Mouse (Mus musculus) kidney, embryonic 15.5 days (tissue): ENCODE results near the gene Dnajc16. TPM values are rescaled to one million over a fixed set of nuclear protein-coding genes. Genes with fewer than 3 reads are reported as not detected.
A peak's percentile ranks its signal among the peaks of the same experiment; 100 is the strongest.

ENCODE experiments used
- ATAC-seq: fragments of 200-750 bp; cut with Nextera tagmentation; replicated peaks from 2 replicates; pipeline ENCODE4 v1.8.0; 2017; ENCODE audit warnings: moderate TSS enrichment; ENCODE audit not compliant: low FRiP score
- H3K27ac ChIP-seq: fragments of 300-500 bp; sonication (generic); 2 replicates; pipeline ENCODE4 v1.5.1; 2015; ENCODE audit warnings: mild to moderate bottlenecking, inconsistent platforms
- H3K27me3 ChIP-seq: fragments of 300-500 bp; sonication (generic); 2 replicates; pipeline ENCODE4 v1.6.1; 2015; ENCODE audit warnings: inconsistent platforms
- H3K36me3 ChIP-seq: fragments of 300-500 bp; sonication (generic); 2 replicates; pipeline ENCODE4 v1.6.1; 2015; ENCODE audit warnings: inconsistent platforms
- H3K4me1 ChIP-seq: fragments of 300-500 bp; sonication (generic); 2 replicates; pipeline ENCODE4 v1.6.1; 2015; ENCODE audit warnings: inconsistent platforms
- H3K4me2 ChIP-seq: fragments of 300-500 bp; sonication (generic); 2 replicates; pipeline ENCODE4 v1.6.1; 2015; ENCODE audit warnings: moderate library complexity, mild to moderate bottlenecking, inconsistent platforms
- H3K4me3 ChIP-seq: fragments of 300-500 bp; sonication (generic); replicated peaks from 2 replicates; pipeline ENCODE4 v1.5.1; 2015; ENCODE audit warnings: mild to moderate bottlenecking, inconsistent platforms
- H3K9ac ChIP-seq: fragments of 300-500 bp; sonication (generic); 2 replicates; pipeline ENCODE4 v1.6.1; 2015; ENCODE audit warnings: mild to moderate bottlenecking, inconsistent platforms
- H3K9me3 ChIP-seq: fragments of 300-500 bp; sonication (generic); replicated peaks from 2 replicates; pipeline ENCODE4 v1.6.1; 2016; ENCODE audit warnings: inconsistent platforms
- WGBS: fragments of 180-500 bp; shearing (Covaris S2); methylation state at CpG from one replicate; pipeline ENCODE4 v1.1.7; 2015; ENCODE audit warnings: mixed read lengths; 5-methylcytosine and 5-hydroxymethylcytosine counted together
- polyA plus RNA-seq: library from polyadenylated mRNA; unstranded; fragments of >200 nt; fragmentation: Nextera tagmentation; extraction: Ambion mirVana; gene quantifications from 2 replicates; pipeline ENCODE4 v1.2.1, GENCODE M21; 2015

Gene Dnajc16
- 5.2 and 5.5 TPM in 2 replicates for polyA plus RNA-seq

DNA sequence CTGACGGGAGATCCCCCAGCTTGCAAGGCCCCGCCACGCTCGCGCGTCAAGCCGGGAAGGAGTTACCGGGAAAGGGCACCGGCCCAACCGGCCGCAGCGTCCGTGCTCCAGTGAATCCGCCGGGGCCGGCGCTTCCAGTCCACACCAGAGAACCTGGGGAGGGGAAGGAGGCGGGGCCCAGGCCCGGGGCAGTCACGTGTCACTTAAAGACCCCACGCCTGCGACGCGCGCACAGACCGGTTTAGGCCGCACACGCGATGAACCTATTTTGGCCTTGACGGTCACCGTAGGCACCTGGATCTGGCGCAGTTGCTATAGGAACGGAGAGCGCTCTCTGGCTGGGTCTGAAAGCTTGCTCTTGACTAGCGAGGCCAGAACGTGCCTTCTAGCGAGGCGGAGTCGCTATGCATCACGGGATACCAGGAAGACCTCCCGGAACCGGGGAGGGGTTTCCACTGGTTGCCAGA lies at the start of gene Dnajc16:
Gene Dnajc16 (minus strand): TSS at position 408 of the 467 bp plus-strand sequence.
- under 1% methylated on average over 42 of the region's 42 CpGs for WGBS
- ATAC-seq, result peak; percentile 84
- no peaks in the 10 kb centered on the region for H3K9me3 ChIP-seq

DNA sequence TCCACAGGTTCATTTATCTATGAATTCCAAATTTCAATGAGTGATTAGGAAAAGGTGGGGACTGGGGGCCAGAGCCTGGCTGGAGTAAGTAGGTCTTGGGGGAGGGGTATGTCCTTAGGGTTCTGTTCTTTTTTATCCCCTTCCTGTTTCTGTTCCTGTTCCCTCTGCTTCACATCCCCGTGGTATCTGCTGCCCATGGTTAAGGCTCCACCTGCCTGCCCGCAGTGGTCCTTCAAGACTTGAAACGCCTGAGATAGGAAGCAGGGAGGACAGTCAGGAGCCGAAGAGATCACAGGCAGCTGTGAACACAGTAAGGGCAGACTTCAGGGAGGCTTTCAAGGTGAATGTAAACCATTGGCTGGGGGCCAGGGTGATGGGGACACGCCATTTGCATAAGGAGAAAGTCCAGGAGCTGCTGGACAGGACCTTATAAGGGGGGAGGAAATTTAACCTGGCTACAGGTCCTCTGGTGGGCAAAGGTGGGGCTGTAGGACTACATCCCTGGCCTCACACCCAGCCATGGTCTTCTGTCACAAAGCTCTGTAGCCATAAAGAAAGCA lies 43.9 kb upstream of the Dnajc16 start:
- no peak overlapping the region for H3K9ac ChIP-seq
- no peaks in the 10 kb centered on the region for H3K36me3 ChIP-seq
- H3K4me2 ChIP-seq, result no peak overlapping the region
- H3K27ac ChIP-seq, result no peak overlapping the region
- WGBS, result 70% methylated on average over 5 of the region's 5 CpGs
- no peaks in the 10 kb centered on the region for H3K9me3 ChIP-seq
- no peaks in the 10 kb centered on the region for H3K27me3 ChIP-seq
- ATAC-seq, result no peak
- H3K4me3 ChIP-seq, result no peak overlapping the region
- no peaks in the 10 kb centered on the region for H3K4me1 ChIP-seq

More for the DNA sequence above, at the start of gene Dnajc16:
- peak within 1 kb of the TSS; percentile 86 for H3K4me3 ChIP-seq
- H3K27me3 ChIP-seq, result no peaks in the 10 kb centered on the region
- peak within 1 kb of the TSS; percentile 88 for H3K27ac ChIP-seq
- peaks cover 22% of the 10 kb centered on the region for H3K36me3 ChIP-seq
- peaks cover 39% of the 10 kb centered on the region for H3K4me1 ChIP-seq
- H3K9ac ChIP-seq, result peak within 1 kb of the TSS; percentile 92
- H3K4me2 ChIP-seq, result peak within 1 kb of the TSS; percentile 83

DNA sequence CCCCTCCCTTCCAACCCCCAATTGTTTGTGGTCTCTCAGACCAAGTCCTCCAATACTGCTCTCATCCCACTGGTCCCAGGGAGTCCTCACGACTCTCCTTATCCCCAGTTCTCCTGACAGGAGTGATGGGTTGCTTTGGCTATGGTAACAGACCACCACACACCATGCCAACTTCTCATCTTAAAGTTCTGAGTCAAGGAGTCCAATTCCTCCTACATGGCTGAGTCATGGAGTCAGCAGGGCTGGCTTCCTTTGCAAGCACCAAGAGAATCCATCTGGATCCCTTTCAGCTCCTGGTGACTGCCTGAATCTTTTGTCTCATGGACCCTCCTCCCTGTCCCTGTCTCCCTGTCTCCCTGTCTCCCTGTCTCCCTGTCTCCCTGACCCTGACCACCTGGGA lies 43.2 kb upstream of the Dnajc16 start:
- Histone ChIP-seq H3K4me2 (no peak overlapping the region), H3K9me3 (no peaks in the 10 kb centered on the region), H3K27ac (no peak overlapping the region), H3K36me3 (no peaks in the 10 kb centered on the region), H3K9ac (no peak overlapping the region), H3K4me3 (no peak overlapping the region), H3K4me1 (no peaks in the 10 kb centered on the region), H3K27me3 (no peaks in the 10 kb centered on the region)
- ATAC-seq, result no peak
- WGBS, result 42% methylated on average over 1 of the region's 1 CpGs

DNA sequence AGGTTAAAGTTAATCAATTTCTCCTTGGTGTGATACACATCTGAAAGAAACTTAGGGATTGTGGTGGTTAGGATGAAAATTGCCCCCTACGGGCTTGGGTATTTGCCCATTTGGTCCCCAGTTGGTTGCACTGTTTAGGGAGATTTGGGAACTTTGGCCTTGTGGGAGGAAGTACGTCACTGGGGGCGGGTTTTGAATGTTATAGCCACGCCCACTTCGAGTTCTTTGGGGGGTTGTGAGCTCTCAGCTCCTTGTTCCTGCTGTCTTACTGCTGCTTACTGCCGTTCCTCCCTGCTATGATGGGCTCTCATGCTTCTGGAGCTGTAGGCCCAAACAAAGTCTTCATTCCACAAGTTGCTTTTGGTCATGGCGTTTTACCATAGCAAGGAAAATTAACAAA lies 40.6 kb upstream of the Dnajc16 start:
- Histone ChIP-seq H3K9me3 (no peaks in the 10 kb centered on the region), H3K4me1 (no peaks in the 10 kb centered on the region), H3K9ac (no peak overlapping the region), H3K36me3 (no peaks in the 10 kb centered on the region), H3K27ac (no peak overlapping the region), H3K4me2 (no peak overlapping the region), H3K27me3 (no peaks in the 10 kb centered on the region), H3K4me3 (no peak overlapping the region)
- no peak for ATAC-seq
- 76% methylated on average over 7 of the region's 7 CpGs for WGBS

DNA sequence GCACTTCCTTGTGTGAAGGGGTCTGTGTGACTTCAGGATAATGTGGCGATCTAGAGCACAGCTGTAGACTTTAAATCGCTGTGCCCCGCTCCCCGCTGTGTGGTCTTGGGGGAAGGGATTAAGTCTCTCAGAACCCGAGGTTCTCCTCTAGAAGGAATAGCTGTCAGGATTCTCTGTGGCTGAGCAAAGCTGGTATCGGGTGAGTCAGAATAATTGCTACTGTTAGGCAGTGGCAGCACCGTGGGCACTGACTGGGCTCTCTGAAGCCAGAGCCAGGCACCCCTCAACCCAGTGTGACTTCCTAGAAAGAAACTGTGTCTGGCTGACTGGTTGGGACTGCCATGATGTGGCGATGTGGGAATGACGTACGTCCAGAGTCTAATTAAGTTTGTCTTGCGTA lies 39.6 kb upstream of the Dnajc16 start:
- no peaks in the 10 kb centered on the region for H3K4me1 ChIP-seq
- no peak overlapping the region for H3K4me2 ChIP-seq
- H3K27me3 ChIP-seq, result no peaks in the 10 kb centered on the region
- H3K9ac ChIP-seq, result no peak overlapping the region
- no peaks in the 10 kb centered on the region for H3K36me3 ChIP-seq
- no peak overlapping the region for H3K27ac ChIP-seq
- H3K9me3 ChIP-seq, result no peaks in the 10 kb centered on the region
- ATAC-seq, result no peak
- no peak overlapping the region for H3K4me3 ChIP-seq
- WGBS, result 65% methylated on average over 11 of the region's 11 CpGs

DNA sequence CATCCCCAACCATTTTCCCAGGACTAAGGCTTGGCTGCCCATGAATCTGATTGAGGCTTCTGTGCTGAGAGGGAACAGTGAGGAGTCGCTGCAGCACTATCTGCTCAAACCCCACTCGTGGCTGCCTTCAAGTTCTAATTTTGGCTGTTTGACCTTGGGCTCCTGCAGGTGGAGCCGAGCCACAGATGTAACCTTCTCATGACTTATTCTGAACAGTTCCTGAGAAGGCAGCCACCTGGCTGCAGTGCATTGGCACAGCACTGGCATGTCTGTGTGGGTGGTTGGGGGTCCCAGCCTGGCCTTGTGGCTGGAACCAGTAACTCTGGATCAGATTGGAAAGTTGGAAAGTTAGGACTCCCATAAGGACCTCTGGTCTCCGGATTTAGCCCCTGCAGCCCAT lies 37.4 kb upstream of the Dnajc16 start:
- Histone ChIP-seq H3K4me3 (no peak overlapping the region), H3K36me3 (no peaks in the 10 kb centered on the region), H3K9me3 (no peaks in the 10 kb centered on the region), H3K9ac (no peak overlapping the region), H3K4me1 (no peaks in the 10 kb centered on the region), H3K27me3 (no peaks in the 10 kb centered on the region), H3K4me2 (no peak overlapping the region), H3K27ac (no peak overlapping the region)
- 66% methylated on average over 4 of the region's 4 CpGs for WGBS
- ATAC-seq, result no peak

DNA sequence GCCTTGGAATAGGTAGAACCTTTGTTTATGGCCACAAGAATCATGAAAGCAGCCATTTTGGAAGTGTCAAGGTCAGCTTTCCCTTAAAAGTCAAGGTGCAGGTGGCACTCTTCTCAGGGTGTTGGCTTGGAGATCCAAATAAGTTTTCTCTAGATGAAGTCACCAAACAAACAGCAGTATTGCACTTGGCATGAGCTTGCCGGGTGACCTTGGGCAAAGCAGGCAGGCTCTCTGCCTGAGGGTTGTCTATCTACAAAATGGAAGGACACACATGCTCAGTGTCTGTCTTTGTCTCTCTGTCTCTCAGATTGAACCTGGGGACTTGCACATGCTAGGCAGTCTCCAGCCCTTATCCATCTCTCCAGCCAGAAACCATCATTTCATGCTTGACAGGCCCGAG lies 36.7 kb upstream of the Dnajc16 start:
- H3K27me3 ChIP-seq, result no peaks in the 10 kb centered on the region
- no peaks in the 10 kb centered on the region for H3K9me3 ChIP-seq
- no peak overlapping the region for H3K27ac ChIP-seq
- no peak overlapping the region for H3K9ac ChIP-seq
- no peak for ATAC-seq
- WGBS, result 84% methylated on average over 2 of the region's 2 CpGs
- H3K4me2 ChIP-seq, result no peak overlapping the region
- no peaks in the 10 kb centered on the region for H3K4me1 ChIP-seq
- H3K36me3 ChIP-seq, result no peaks in the 10 kb centered on the region
- no peak overlapping the region for H3K4me3 ChIP-seq

DNA sequence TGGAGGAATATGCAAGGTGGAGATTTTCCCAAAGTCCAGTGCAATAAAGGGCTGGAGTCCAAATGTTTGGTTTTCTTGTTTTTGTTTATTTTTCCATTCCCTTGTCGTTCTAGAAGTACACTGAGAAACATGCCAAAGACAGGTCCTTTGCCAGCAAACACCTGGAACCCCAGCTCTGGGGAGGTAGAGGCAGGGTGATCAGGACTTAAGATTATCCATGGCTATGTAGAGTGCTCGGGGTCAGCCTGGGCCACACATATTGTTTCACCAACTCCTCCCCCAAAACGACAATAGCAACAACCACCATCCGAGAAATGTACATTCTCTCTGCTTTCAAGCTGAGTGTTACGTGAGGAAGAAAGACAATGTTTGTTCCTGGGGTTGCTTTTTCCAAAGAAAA lies 35.3 kb upstream of the Dnajc16 start, which contains the start of gene Cela2a:
Gene Cela2a (minus strand): TSS at position 101 of the 400 bp plus-strand sequence.
- no peak within 1 kb of the TSS for H3K4me2 ChIP-seq
- 59% methylated on average over 5 of the region's 5 CpGs for WGBS
- H3K36me3 ChIP-seq, result no peaks in the 10 kb centered on the region
- H3K4me3 ChIP-seq, result no peak within 1 kb of the TSS
- H3K27me3 ChIP-seq, result no peaks in the 10 kb centered on the region
- no peak for ATAC-seq
- no peak within 1 kb of the TSS for H3K9ac ChIP-seq
- no peaks in the 10 kb centered on the region for H3K9me3 ChIP-seq
- no peak within 1 kb of the TSS for H3K27ac ChIP-seq
- no peaks in the 10 kb centered on the region for H3K4me1 ChIP-seq

DNA sequence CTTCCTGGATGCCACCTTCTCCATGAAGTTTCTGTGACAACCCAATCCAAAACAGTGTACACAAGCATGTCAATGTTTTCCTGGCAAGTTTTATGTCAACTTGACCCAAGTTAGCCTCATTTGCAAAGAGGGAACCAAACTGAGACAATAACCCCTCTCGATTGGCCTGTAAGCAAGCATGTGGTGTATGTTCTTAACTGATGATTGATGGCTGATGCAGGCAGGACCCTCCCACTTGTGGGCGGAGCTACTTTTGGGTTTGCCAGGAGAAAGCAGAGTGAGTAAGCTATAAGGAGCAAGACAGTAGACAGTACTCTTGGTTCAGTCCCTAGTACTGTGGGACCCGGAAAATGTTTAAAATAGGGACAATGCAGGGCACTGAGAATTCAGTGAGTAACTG lies 32.2 kb upstream of the Dnajc16 start:
- ATAC-seq, result no peak
- no peak overlapping the region for H3K4me3 ChIP-seq
- H3K27ac ChIP-seq, result no peak overlapping the region
- no peaks in the 10 kb centered on the region for H3K4me1 ChIP-seq
- H3K4me2 ChIP-seq, result no peak overlapping the region
- no peaks in the 10 kb centered on the region for H3K9me3 ChIP-seq
- H3K36me3 ChIP-seq, result no peaks in the 10 kb centered on the region
- WGBS, result 72% methylated on average over 3 of the region's 3 CpGs
- H3K9ac ChIP-seq, result no peak overlapping the region
- H3K27me3 ChIP-seq, result no peaks in the 10 kb centered on the region

DNA sequence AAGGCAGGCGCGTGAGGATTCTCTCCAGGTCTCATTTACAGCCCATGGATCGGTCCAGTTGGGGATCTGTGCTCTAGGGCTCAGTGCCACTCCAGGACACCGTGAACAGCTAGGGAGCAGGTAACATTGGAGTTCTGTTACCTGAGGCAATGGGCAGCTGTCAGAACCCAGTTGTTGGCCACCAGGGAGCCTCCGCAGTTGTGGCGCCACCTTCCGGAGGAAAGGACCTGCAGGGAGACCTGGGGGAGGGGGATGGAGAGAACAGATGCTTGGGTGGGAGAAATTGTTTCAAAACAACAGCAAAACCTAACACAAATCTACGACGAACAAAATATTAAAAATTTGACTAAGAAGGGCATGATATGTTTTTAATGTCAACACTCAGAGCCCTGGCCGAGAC lies 31.4 kb upstream of the Dnajc16 start:
- Histone ChIP-seq H3K36me3 (no peaks in the 10 kb centered on the region), H3K27me3 (no peaks in the 10 kb centered on the region), H3K9ac (no peak overlapping the region), H3K27ac (no peak overlapping the region), H3K4me1 (peaks cover 2% of the 10 kb centered on the region; the same call in 1 of the 2 replicates), H3K4me3 (no peak overlapping the region), H3K4me2 (no peak overlapping the region), H3K9me3 (no peaks in the 10 kb centered on the region)
- no peak for ATAC-seq
- WGBS, result 77% methylated on average over 10 of the region's 10 CpGs

DNA sequence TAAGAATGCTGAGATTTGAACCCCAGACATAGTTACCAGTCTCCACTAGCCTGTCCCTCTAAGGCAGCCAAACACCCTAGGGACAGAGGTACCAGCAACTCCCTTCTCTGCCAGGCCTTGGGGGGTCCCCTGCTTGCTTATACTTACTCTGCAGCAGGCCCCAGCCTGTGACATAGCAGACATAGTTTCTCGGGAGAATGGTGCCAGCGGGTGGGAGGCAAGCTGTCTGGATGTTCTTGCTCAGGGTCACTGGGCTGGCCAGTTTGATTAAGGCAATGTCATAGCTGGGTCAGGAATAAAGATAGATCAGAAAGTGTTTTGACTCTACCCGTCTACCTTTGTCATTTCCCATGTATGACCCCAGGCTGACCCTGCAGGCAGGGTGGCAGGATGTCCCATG lies 30.4 kb upstream of the Dnajc16 start:
- Histone ChIP-seq H3K9me3 (no peaks in the 10 kb centered on the region), H3K9ac (no peak overlapping the region), H3K27me3 (no peaks in the 10 kb centered on the region), H3K36me3 (0 out of 2 replicates have a peak, but pooled peaks cover 2% of the 10 kb centered on the region), H3K4me1 (peaks cover 6% of the 10 kb centered on the region; the same call in 1 of the 2 replicates), H3K4me2 (no peak overlapping the region), H3K27ac (no peak overlapping the region), H3K4me3 (no peak overlapping the region)
- 54% methylated on average over 3 of the region's 3 CpGs for WGBS
- no peak for ATAC-seq

DNA sequence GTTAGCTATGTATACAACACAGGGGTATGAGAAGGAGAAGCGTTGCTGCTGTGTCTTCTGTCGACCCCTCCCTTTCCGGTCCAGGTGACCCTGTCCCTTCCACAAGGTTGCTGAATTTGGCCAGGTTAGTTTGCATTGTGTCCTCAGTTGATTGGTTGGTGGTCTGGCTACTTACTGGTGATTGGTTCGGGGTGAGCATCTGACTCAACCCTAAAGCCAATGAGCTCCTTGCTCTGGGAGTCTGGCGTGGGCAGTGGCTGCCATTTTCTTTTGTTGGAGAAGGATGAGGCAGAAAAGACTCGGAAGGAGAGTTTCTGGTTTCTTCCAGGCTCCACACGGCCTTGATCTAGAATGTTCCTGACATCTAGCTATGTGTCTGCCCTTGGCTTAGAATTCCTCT lies 28.6 kb upstream of the Dnajc16 start:
- peaks cover 19% of the 10 kb centered on the region for H3K36me3 ChIP-seq
- no peak overlapping the region for H3K4me2 ChIP-seq
- no peak overlapping the region for H3K4me3 ChIP-seq
- 90% methylated on average over 7 of the region's 7 CpGs for WGBS
- no peak overlapping the region for H3K9ac ChIP-seq
- no peak overlapping the region for H3K27ac ChIP-seq
- no peak for ATAC-seq
- no peaks in the 10 kb centered on the region for H3K27me3 ChIP-seq
- peaks cover 6% of the 10 kb centered on the region; the same call in 1 of the 2 replicates for H3K4me1 ChIP-seq
- H3K9me3 ChIP-seq, result no peaks in the 10 kb centered on the region

DNA sequence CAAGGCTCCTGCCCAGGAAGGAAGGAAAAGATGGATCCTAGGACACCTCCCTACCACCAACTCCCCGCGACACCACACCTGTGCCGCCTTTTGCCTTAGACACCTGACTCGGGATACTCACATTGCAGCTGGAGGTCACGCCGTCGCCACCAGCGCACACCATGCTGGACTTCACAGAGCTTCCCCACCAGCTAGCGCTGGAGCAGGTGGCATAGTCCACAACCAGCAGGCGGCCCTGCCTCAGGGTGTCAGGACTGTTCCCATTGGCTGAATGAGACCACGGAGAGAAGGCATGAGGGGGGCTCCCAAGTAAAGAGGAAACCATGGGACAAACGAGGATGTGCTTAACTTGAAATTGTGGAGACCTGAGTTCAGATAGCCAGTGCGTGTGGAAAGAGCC lies 28.1 kb upstream of the Dnajc16 start:
- Histone ChIP-seq H3K27ac (no peak overlapping the region), H3K9me3 (no peaks in the 10 kb centered on the region), H3K9ac (no peak overlapping the region), H3K27me3 (no peaks in the 10 kb centered on the region), H3K36me3 (peaks cover 23% of the 10 kb centered on the region), H3K4me3 (no peak overlapping the region), H3K4me1 (peaks cover 6% of the 10 kb centered on the region; the same call in 1 of the 2 replicates), H3K4me2 (no peak overlapping the region)
- no peak for ATAC-seq
- 89% methylated on average over 13 of the region's 13 CpGs for WGBS
